Mouse (Mus musculus) embryonic stem cell, embryonic (primary cell): ENCODE results near the gene D13Ertd608e.
"Not testable (repeated sequence)": the region's sequence is repeated elsewhere in the genome, so short reads cannot be mapped to it uniquely, and the experiment has no call there.

Experiments
- CTCF ChIA-PET, 4 experiments: fragments of 300-600 bp in 2 of 4; fragments of 350-600 bp in 2 of 4; sonication (Branson Sonifier 250); formaldehyde crosslinking; loops; one replicate each; lab custom pipeline; 2022; ENCODE audit warnings: inconsistent platforms in 2 of 4; lab: Charles Lee
- POLR2A ChIA-PET, 4 experiments: fragments of 300-600 bp in 2 of 4; fragments of 350-600 bp in 2 of 4; sonication (Branson Sonifier 250); formaldehyde crosslinking; loops; one replicate each; lab custom pipeline; 2022; ENCODE audit warnings: antibody characterized with exemption in 4 of 4, inconsistent platforms in 1 of 4; lab: Charles Lee

The D13Ertd608e gene

GRCm38 (mm10) chr13:119835320-119836056 is at the start of gene D13Ertd608e:
Gene D13Ertd608e (plus strand): TSS chr13:119836006.
- CTCF ChIA-PET, result interaction anchor here in 1 of 4 experiments (0.7 kb wide), 1 partner anchor 119 kb away, joined by 3 read pairs; no protein-coding TSS in a partner anchor
- POLR2A ChIA-PET, result not testable (repeated sequence)

GRCm38 (mm10) chr13:119789851-119790717 is 45.7 kb upstream of the D13Ertd608e start:
- ChIA-PET CTCF (interaction anchor here in 2 of 4 experiments (0.6 to 1.3 kb wide), 2 partner anchors 11 to 1053 kb away, joined by 4 to 8 read pairs (median 5); no protein-coding TSS in a partner anchor), POLR2A (interaction anchor here (0.6 to 3.0 kb wide), 26 partner anchors 9 to 102 kb away, joined by 3 to 14 read pairs (median 3); partner anchors contain the start of genes Nim1k (in 4 of the 4) and Hmgcs1 (in 2 of the 4))

GRCm38 (mm10) chr13:119790761-119791579 is 44.8 kb upstream of the D13Ertd608e start, which contains the start of gene Zfp131:
Gene Zfp131 (minus strand): TSS chr13:119790889.
- CTCF ChIA-PET, result interaction anchor here in 3 of 4 experiments (0.5 to 1.3 kb wide), 3 partner anchors 10 to 1474 kb away, joined by 3 to 8 read pairs (median 4); no protein-coding TSS in a partner anchor

GRCm38 (mm10) chr13:119791580-119792135 is 44.1 kb upstream of the D13Ertd608e start:
- POLR2A ChIA-PET, result interaction anchor here (0.7 to 3.0 kb wide), 22 partner anchors 14 to 107 kb away, joined by 3 to 14 read pairs (median 4); partner anchors contain the start of genes Nim1k (in 3 of the 4) and Hmgcs1 (in 2 of the 4)
- CTCF ChIA-PET, result interaction anchor here in 2 of 4 experiments (0.6 to 1.3 kb wide), 3 partner anchors 9 to 1474 kb away, joined by 3 to 8 read pairs (median 6); no protein-coding TSS in a partner anchor

More at GRCm38 (mm10) chr13:119790761-119791579, 44.8 kb upstream of the D13Ertd608e start, which contains the start of gene Zfp131:
- POLR2A ChIA-PET, result interaction anchor here (0.7 to 3.0 kb wide), 23 partner anchors 10 to 106 kb away, joined by 3 to 14 read pairs (median 3); partner anchors contain the start of genes Nim1k (in 4 of the 4) and Hmgcs1 (in 2 of the 4)

- CTCF ChIA-PET, result interaction anchor here in 1 of 4 experiments (1.2 kb wide), 1 partner anchor 8 kb away, joined by 6 read pairs; no protein-coding TSS in a partner anchor
- POLR2A ChIA-PET, result interaction anchor here in 2 of 4 experiments (0.8 to 2.0 kb wide), 3 partner anchors 15 to 112 kb away, joined by 3 to 4 read pairs (median 3); no protein-coding TSS in a partner anchor
Observed at GRCm38 (mm10) chr13:119792791-119793404, 42.9 kb upstream of the D13Ertd608e start.

- ChIA-PET POLR2A (no interaction called here), CTCF (no interaction called here)
Observed at GRCm38 (mm10) chr13:119797656-119798055, 38.1 kb upstream of the D13Ertd608e start.

- ChIA-PET CTCF (interaction anchor here in 1 of 4 experiments (2.6 kb wide), 1 partner anchor 8 kb away, joined by 16 read pairs; no protein-coding TSS in a partner anchor), POLR2A (no interaction called here)
Observed at GRCm38 (mm10) chr13:119808937-119809336, 26.9 kb upstream of the D13Ertd608e start.

- CTCF ChIA-PET, result interaction anchor here in 3 of 4 experiments (0.5 to 2.6 kb wide), 4 partner anchors 9 to 350 kb away, joined by 3 to 16 read pairs (median 6); no protein-coding TSS in a partner anchor
- POLR2A ChIA-PET, result interaction anchor here in 1 of 4 experiments (1.6 kb wide), 1 partner anchor 9 kb away, joined by 4 read pairs; no protein-coding TSS in a partner anchor
Observed at GRCm38 (mm10) chr13:119810031-119810430, 25.8 kb upstream of the D13Ertd608e start.

GRCm38 (mm10) chr13:119816798-119817197 is 19.0 kb upstream of the D13Ertd608e start:
- POLR2A ChIA-PET, result no interaction called here
- CTCF ChIA-PET, result interaction anchor here in 1 of 4 experiments (3.1 kb wide), 1 partner anchor 16 kb away, joined by 12 read pairs; no protein-coding TSS in a partner anchor

GRCm38 (mm10) chr13:119817579-119818206 is 18.1 kb upstream of the D13Ertd608e start:
- POLR2A ChIA-PET, result no interaction called here
- CTCF ChIA-PET, result interaction anchor here in 1 of 4 experiments (3.1 kb wide), 1 partner anchor 17 kb away, joined by 12 read pairs; no protein-coding TSS in a partner anchor

- POLR2A ChIA-PET, result not testable (repeated sequence)
Observed at GRCm38 (mm10) chr13:119830116-119830515, 5.7 kb upstream of the D13Ertd608e start, which contains the start of gene AF067063. Gene AF067063 (minus strand): TSS chr13:119830216.

GRCm38 (mm10) chr13:119836324-119836811 is 562 bp downstream of the D13Ertd608e start:
- CTCF ChIA-PET, POLR2A ChIA-PET: not testable (repeated sequence)

More at GRCm38 (mm10) chr13:119830116-119830515, 5.7 kb upstream of the D13Ertd608e start, which contains the start of gene AF067063:
- CTCF ChIA-PET, result not testable (repeated sequence)

GRCm38 (mm10) chr13:119837719-119838337 is 2.0 kb downstream of the D13Ertd608e start:
- POLR2A ChIA-PET, CTCF ChIA-PET: not testable (repeated sequence)

GRCm38 (mm10) chr13:119839982-119840381 is 4.2 kb downstream of the D13Ertd608e start:
- POLR2A ChIA-PET, result not testable (repeated sequence)
- CTCF ChIA-PET, result interaction anchor here in 1 of 4 experiments (0.6 kb wide), 1 partner anchor 766 kb away, joined by 4 read pairs; no protein-coding TSS in a partner anchor

GRCm38 (mm10) chr13:119862399-119862798 is 26.6 kb downstream of the D13Ertd608e start:
- POLR2A ChIA-PET, CTCF ChIA-PET: not testable (repeated sequence)
